Mouse (Mus musculus) heart, postnatal 0 days (tissue): Measurements from ENCODE around the gene Gnb1. TPM values are rescaled to one million over a fixed set of nuclear protein-coding genes. Genes with fewer than 3 reads are reported as not detected.
A peak's percentile ranks its signal among the peaks of the same experiment; 100 is the strongest.

Experiments
- ATAC-seq: fragments of 200-750 bp; cut with Nextera tagmentation; 2 replicates; pipeline ENCODE4 v1.8.0; 2017; ENCODE audit warnings: low read depth, moderate number of reproducible peaks, moderate library complexity; ENCODE audit not compliant: insufficient read depth
- DNase-seq: peaks from one replicate; pipeline ENCODE4 v3.0.0-alpha.2; 2016; ENCODE audit warnings: low spot score
- H3K27ac ChIP-seq: fragments of 300-500 bp; sonication (generic); 2 replicates; pipeline ENCODE4 v1.5.1; 2014; ENCODE audit warnings: low read depth, mild to moderate bottlenecking
- H3K27me3 ChIP-seq: fragments of 300-500 bp; sonication (generic); 2 replicates; pipeline ENCODE4 v1.6.1; 2014; ENCODE audit warnings: low read length, mixed read lengths; ENCODE audit not compliant: control insufficient read depth, insufficient read depth
- H3K36me3 ChIP-seq: fragments of 300-500 bp; sonication (generic); replicated peaks from 2 replicates; pipeline ENCODE4 v1.6.1; 2014; ENCODE audit warnings: low read length, mixed read lengths; ENCODE audit not compliant: control insufficient read depth, insufficient read depth
- H3K4me1 ChIP-seq: fragments of 300-500 bp; sonication (generic); 2 replicates; pipeline ENCODE4 v1.6.1; 2014; ENCODE audit warnings: antibody characterized with exemption; ENCODE audit not compliant: control insufficient read depth, insufficient read depth
- H3K4me2 ChIP-seq: fragments of 300-500 bp; sonication (generic); 2 replicates; pipeline ENCODE4 v1.6.1; 2014; ENCODE audit warnings: low read depth, mild to moderate bottlenecking, low read length, moderate library complexity
- H3K4me3 ChIP-seq: fragments of 300-500 bp; sonication (generic); 2 replicates; pipeline ENCODE4 v1.5.1; 2014; ENCODE audit warnings: low read depth, low read length
- H3K9ac ChIP-seq: fragments of 300-500 bp; sonication (generic); replicated peaks from 2 replicates; pipeline ENCODE4 v1.6.1; 2014; ENCODE audit warnings: low read depth, low read length, mixed read lengths
- H3K9me3 ChIP-seq: fragments of 300-500 bp; sonication (generic); replicated peaks from 2 replicates; pipeline ENCODE4 v1.6.1; 2016; ENCODE audit warnings: low read length; ENCODE audit not compliant: control insufficient read depth
- CTCF ChIP-seq: IDR thresholded peaks from 2 replicates; pipeline ENCODE4 v1.5.1; 2016; ENCODE audit warnings: antibody characterized with exemption, control low read depth, low read depth
- EP300 ChIP-seq: IDR thresholded peaks from 2 replicates; pipeline ENCODE4 v1.6.1; 2016; ENCODE audit warnings: antibody characterized with exemption, low read depth
- WGBS: fragments of 180-500 bp; shearing (Covaris S2); extraction: QIAGEN DNeasy Blood & Tissue Kit; methylation state at CpG from one replicate; pipeline ENCODE4 v1.1.7; 2014; 5-methylcytosine and 5-hydroxymethylcytosine counted together
- polyA plus RNA-seq: library from polyadenylated mRNA; unstranded; fragments of >200 nt; fragmentation: Nextera tagmentation; extraction: Ambion mirVana; gene quantifications from 2 replicates; pipeline ENCODE4 v1.2.1, GENCODE M21; 2015
- total RNA-seq: library from RNA; depleted of rRNA; stranded (reverse); fragments of >200 nt; gene quantifications from 2 replicates; pipeline ENCODE4 v1.2.3, GENCODE M21; 2014; ENCODE audit warnings: low replicate concordance

The Gnb1 gene
- total and polyA plus RNA-seq, 2 experiments from 2014 or later = 158 to 255 TPM

GRCm38 (mm10) chr4:155464061-155464460 is 27.1 kb upstream of the Gnb1 start:
- Histone ChIP-seq H3K27me3 (peaks cover 4% of the 10 kb centered on the region; the same call in 1 of the 2 replicates), H3K9ac (no peak overlapping the region), H3K9me3 (no peaks in the 10 kb centered on the region), H3K36me3 (no peaks in the 10 kb centered on the region), H3K4me1 (peaks cover 3% of the 10 kb centered on the region; the same call in 1 of the 2 replicates), H3K4me2 (no peak overlapping the region), H3K27ac (no peak overlapping the region), H3K4me3 (no peak overlapping the region)
- DNase-seq = no peak
- TF ChIP-seq CTCF (no peak), EP300 (no peak)
- no peak for ATAC-seq
- 82% methylated on average over 4 of the region's 4 CpGs for WGBS

GRCm38 (mm10) chr4:155465607-155466006 is 25.6 kb upstream of the Gnb1 start:
- WGBS = 56% methylated on average over 6 of the region's 6 CpGs
- ATAC-seq (no peak), DNase-seq (no peak)
- no peak overlapping the region for H3K4me3 ChIP-seq
- peaks cover 10% of the 10 kb centered on the region; the same call in 1 of the 2 replicates for H3K27me3 ChIP-seq
- no peak overlapping the region for H3K27ac ChIP-seq
- H3K36me3 ChIP-seq = no peaks in the 10 kb centered on the region
- no peak overlapping the region for H3K9ac ChIP-seq
- H3K9me3 ChIP-seq = no peaks in the 10 kb centered on the region
- no peak overlapping the region for H3K4me2 ChIP-seq
- TF ChIP-seq EP300 (no peak), CTCF (no peak)
- peaks cover 6% of the 10 kb centered on the region; the same call in 1 of the 2 replicates for H3K4me1 ChIP-seq

- no peak for ATAC-seq
- no peak for DNase-seq
- no peaks in the 10 kb centered on the region for H3K9me3 ChIP-seq
- H3K36me3 ChIP-seq = no peaks in the 10 kb centered on the region
- 78% methylated on average over 5 of the region's 5 CpGs for WGBS
- H3K4me3 ChIP-seq = no peak overlapping the region
- peaks cover 12% of the 10 kb centered on the region; the same call in 1 of the 2 replicates for H3K27me3 ChIP-seq
- TF ChIP-seq CTCF (no peak), EP300 (no peak)
- H3K9ac ChIP-seq = no peak overlapping the region
- no peak overlapping the region for H3K4me2 ChIP-seq
- no peak overlapping the region for H3K27ac ChIP-seq
- H3K4me1 ChIP-seq = peaks cover 6% of the 10 kb centered on the region; the same call in 1 of the 2 replicates
Observed at GRCm38 (mm10) chr4:155466080-155466479, 25.1 kb upstream of the Gnb1 start.

GRCm38 (mm10) chr4:155467237-155468010 is 23.7 kb upstream of the Gnb1 start:
- H3K4me1 ChIP-seq = peaks cover 6% of the 10 kb centered on the region; the same call in 1 of the 2 replicates

GRCm38 (mm10) chr4:155468952-155469351 is 22.2 kb upstream of the Gnb1 start, which contains the start of gene Tmem52:
Tmem52 (plus strand) TSS chr4:155469114.
- peak; percentile 16 for DNase-seq
- TF ChIP-seq CTCF (no peak), EP300 (no peak)
- peaks cover 11% of the 10 kb centered on the region; the same call in 1 of the 2 replicates for H3K4me1 ChIP-seq
- peak within 1 kb of the TSS; percentile 17 for H3K4me3 ChIP-seq
- no peaks in the 10 kb centered on the region for H3K36me3 ChIP-seq
- H3K4me2 ChIP-seq = peak within 1 kb of the TSS; percentile 43
- WGBS = 18% methylated on average over 21 of the region's 21 CpGs
- H3K9ac ChIP-seq = no peak within 1 kb of the TSS
- no peak within 1 kb of the TSS for H3K27ac ChIP-seq
- H3K27me3 ChIP-seq = peaks cover 12% of the 10 kb centered on the region; the same call in 1 of the 2 replicates
- ATAC-seq = no peak; the same call in 1 of the 2 replicates
- H3K9me3 ChIP-seq = no peaks in the 10 kb centered on the region

More at GRCm38 (mm10) chr4:155467237-155468010, 23.7 kb upstream of the Gnb1 start:
- peaks cover 12% of the 10 kb centered on the region; the same call in 1 of the 2 replicates for H3K27me3 ChIP-seq
- no peak overlapping the region for H3K4me2 ChIP-seq
- no peak overlapping the region for H3K27ac ChIP-seq
- H3K9me3 ChIP-seq = no peaks in the 10 kb centered on the region
- WGBS = 70% methylated on average over 13 of the region's 13 CpGs
- no peaks in the 10 kb centered on the region for H3K36me3 ChIP-seq
- DNase-seq = no peak
- no peak for ATAC-seq
- no peak overlapping the region for H3K4me3 ChIP-seq
- TF ChIP-seq CTCF (no peak), EP300 (no peak)
- H3K9ac ChIP-seq = no peak overlapping the region
